Mouse (Mus musculus): ENCODE measurements at regions not wholly inside any gene's neighbourhood (a gene's known extent, or its start where the extent isn't known, plus 50 kb on each side); places are given as distances from the start of the nearest gene placed in this dataset.

DNA sequence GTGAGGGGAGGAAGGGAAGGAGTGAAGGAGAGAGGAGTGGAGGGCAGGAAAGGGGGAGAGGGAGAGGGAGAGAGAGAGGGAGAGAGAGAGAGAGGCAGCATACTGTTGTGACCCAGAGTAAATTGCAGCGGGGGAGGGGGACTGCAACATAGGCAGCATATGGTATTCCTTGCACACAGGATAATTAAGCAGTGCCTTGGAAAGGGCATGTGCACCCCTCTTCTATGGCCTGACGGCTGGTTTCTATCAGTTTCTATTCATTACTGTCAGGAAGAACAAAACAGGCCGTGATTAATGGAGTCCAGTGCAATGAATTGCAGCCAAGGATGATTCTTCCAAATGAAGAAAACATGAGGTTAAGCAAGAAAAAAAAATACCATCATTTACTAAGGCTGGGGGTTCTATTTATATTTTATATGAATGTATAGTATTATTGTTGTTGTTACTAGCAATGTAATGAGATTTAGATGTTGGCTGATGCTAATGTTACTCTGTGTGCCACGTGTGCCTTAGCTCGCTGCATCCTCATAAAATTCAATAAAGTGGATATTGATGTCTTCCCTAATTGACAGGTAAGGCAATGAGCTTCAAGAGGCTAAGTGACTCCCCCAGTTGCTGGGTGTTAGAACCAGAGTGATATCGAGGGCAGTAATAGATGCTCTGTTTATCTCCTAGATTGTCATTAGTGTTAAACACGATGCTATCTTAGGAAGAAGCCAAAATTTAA is 181.3 kb downstream of the Gm19935 start:
- DNase-seq (ENCODE audit: low spot score) = no peak

DNA sequence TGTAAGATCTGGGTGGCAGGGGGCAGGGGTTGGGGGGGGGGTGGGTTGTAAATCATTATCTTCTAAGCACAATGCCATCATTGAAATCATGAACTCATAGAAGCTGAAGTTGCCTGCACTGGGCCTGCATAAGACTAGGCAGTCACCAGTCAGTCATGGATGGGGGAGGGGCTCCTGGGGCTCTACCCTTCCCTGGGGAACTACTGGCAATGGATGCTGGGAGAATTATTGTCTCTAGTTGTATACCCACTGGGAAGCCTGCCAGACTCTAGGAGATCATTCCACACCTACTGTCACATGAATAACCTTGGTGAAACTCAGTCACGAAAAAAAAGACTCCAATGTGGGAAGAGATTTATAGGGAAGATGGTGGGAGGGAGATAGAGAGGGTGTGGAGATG is 186.4 kb downstream of the Gm19935 start:
- no peak for DNase-seq (ENCODE audit: low spot score)

DNA sequence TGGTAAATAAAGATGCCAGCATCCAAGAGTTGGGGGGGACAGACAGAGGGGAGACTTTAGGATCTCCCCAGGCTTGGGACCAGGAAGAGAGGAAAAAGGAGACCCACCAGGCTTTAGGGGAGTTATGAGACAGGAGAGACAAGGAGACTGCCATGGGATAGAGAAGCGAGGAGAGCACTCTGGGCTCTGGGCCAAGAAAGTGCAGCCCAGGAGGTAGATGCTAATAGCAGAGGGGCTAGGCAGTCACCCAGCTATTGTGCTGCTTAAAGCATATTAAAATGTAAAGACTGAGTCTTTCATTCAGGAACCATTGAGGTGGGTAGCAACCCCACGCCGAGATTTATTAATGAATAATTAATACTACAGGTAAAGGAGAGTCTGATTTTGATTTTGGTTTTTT is 208.8 kb downstream of the Gm19935 start:
- no peak for DNase-seq (ENCODE audit: low spot score)

DNA sequence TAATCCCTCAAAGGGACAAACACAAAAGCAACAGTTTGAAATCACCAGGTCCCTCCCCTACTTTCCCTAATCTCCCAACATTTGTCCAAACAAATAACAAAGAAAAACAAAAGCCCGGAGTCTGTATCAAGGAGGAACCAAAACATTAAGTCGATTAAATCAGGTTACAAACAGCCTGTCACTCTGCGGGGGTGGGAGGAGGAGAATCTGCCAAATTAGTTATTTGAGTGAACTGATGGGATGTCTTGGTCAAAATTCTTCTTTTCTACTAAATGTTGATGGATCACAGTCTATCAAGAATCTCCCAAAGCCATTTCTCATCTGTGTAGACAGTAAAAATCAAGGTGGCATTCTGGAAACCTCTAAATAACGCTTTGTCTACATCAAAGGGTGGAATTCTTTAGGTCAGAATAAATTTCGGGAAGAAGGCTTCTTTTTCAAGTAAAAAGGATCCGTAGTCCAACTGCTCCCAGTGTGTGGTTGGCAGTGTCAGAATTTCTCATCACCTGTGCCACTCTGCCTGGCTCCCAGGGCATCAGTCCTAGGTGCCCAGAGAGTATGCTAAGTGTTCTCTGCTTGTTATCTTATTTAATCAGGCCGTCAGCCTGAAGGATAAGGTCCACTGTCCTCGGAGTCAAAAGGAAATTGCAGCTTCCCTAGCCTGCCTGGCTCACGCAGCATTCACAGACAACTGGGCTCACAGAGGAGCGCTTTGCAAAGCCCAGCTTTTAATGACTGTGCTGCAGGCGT is 216.1 kb downstream of the Gm19935 start:
- DNase-seq (ENCODE audit: low spot score) = no peak

DNA sequence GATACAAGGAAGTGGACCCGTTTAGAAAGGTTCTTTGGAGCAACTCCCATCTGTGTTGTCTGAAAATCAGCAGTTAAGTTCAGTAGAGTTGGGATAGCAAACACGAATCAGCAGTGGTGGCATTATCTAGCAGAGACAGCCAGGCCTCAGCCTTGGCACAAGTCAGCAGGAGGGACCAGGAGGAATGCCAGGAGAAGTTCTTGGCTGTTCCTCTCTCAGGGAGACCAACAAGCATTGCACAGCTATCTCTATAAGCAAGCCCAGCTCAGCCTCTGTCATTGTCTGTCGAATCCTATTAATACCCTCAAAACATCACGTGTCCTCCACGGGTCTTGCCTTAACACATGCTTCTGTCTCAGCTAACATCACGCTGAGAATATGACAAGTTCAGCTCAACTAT is 219.8 kb downstream of the Gm19935 start:
- no peak for DNase-seq (ENCODE audit: low spot score)

DNA sequence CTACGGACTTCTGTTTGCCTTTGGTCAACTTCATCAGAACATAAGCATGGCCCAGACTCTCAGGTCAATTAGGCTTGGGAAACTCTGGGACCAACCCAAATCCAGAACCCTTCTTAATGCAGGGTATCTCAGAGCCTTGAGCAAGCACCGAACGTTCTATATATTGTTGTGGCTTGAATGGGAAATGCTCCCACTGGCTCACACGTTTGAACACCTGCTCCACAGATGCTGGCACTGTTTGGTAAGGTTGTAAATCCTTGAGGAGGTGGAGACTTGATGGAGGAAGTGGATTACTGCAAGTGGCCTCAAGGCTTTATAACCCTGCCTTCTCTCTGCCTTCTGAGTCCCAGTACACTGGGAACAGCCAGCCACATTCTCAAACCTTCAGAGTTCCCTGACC is 231.3 kb upstream of the Tox3 start:
- DNase-seq (ENCODE audit: low spot score) = no peak

DNA sequence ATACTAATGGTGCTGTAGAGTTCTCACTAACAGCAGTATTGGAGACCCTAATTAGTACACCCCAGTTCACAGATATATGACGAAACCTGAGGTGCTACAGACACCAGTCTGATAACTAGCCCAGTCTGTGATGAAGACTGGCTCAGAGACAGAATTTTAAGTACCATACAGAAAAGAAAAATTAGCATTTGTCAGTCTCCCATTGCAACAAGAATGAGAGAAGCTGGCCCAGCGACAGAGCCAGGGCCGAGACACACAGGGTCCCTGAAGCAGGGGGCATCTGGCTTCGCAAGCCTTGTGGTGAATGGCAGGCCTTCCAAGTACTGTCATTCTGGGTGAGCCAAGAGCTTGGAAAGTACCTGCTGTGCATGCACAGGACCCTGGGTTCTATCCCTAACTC is 228.8 kb upstream of the Tox3 start:
- DNase-seq (ENCODE audit: low spot score) = no peak

DNA sequence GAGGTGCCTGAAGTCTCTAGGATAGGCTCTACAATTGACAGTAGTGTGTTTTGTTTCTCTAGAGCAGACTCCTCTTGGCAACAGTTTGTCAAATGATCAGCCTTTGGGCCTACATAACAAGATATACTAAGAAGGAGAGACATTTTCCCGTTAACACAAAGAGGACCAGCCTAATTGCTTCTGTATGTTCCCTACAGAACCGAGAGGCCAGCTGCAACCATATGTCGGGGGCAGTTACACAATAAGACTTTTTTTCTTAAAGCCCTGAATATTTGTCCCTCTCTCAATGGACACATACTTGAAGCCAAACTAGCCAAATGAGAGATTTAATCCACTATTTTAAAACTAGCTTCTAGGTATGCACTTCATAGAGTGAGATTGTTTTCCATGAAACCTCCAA is 226.5 kb upstream of the Tox3 start:
- no peak for DNase-seq (ENCODE audit: low spot score)

DNA sequence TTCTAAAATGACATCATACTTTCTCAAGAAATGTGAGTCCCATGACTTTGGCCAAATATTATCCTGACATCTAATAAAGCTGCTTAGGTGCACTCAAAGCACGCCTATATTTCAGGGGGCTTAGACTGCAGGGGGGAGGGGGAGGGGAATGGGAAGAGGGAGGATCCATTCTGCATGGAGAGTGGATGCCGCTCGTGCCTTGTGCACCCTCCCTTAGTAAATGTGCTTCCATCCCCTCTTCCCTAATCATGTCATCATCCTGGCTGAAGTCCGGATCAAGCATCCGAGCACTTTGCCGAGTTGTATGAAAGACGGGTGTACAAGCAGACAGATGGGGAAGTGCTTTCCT is 207.9 kb upstream of the Tox3 start:
- DNase-seq (ENCODE audit: low spot score) = no peak

DNA sequence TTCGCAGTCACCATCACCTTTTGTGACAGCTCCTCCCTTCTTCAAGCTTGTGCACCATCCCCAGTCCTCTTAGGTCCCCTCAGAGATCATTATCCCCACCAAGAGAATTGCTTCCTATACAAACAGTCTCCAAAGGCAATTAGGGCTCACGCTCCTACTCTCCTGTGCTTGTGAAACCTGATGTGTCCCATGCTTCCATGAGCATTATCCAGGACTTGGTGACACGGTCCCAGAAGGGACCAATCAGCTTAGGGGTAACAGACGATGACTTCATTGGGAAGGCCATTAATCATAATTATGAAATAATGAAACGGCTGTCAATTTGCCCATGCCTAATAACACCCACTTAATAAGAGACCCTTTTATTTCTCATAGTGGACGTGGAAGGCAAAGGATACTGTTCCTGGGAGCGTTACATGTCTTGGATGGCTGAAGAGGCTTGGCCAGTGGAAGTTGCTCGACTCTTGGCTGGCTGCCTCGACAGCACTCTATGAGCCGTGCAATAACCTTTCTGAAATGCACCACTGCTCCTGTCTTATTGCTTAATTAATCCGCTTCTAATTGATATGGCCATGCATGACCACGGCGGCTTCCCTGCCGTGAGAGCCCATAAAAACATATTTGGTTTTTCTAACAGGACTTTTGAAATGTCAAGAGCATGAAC is 207.4 kb upstream of the Tox3 start:
- DNase-seq (ENCODE audit: low spot score) = no peak

DNA sequence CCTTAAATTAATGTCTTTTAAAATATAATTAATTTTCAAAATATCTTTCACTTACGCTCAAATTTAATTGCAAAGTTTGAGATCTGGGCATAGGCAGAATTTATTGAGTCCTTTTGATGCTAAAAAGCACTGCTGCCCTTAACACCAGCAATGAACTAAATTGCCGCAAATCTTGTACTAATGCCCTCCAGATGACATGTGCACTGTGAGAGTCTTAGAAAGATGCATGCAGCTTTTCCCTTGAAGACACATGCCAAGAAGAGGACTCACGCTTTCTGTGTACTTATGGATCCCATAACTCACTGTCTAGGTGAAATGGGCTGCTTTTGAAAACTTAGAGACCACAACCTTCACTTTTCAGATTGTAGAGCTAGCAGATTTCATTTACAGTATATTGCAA is 199.1 kb upstream of the Tox3 start:
- DNase-seq (ENCODE audit: low spot score) = no peak

DNA sequence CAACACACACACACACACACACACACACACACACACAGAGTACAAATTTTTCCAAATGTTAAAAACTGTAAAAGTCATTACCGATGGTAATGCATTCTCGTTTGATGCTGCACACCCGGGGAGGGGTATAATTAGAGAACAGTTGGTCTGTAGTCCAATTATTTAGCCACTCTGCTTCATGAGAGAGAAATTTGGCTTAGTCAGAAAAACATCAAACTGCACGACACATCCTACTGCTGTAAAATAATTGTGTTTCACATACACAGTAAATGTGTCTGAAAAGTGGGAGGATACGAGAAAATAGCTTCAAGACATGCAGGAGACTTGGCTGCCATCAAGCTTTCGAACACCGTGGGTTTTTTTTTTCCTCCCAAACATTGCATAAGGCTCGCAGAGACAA is 194.5 kb upstream of the Tox3 start:
- DNase-seq (ENCODE audit: low spot score) = no peak

DNA sequence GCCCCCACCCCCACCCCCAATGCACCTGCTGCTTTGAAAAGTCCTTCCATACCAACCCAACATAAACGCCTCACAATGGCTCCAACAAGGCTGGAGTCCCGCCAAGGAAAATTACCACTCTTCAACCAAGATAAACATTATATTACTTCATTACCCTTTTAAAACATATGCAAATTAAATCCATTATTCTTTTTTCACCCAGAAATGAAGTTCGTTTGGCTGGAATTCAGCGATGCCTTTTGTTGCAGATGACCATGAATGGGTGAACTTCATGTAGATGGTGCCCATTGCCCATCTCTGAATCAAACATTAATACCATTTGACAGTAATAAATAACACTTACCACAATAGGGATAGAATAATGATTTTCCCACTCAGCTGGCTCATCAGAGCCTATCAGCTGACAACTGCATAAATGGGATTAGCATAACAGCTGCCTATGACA is 188.1 kb upstream of the Tox3 start:
- no peak for DNase-seq (ENCODE audit: low spot score)

DNA sequence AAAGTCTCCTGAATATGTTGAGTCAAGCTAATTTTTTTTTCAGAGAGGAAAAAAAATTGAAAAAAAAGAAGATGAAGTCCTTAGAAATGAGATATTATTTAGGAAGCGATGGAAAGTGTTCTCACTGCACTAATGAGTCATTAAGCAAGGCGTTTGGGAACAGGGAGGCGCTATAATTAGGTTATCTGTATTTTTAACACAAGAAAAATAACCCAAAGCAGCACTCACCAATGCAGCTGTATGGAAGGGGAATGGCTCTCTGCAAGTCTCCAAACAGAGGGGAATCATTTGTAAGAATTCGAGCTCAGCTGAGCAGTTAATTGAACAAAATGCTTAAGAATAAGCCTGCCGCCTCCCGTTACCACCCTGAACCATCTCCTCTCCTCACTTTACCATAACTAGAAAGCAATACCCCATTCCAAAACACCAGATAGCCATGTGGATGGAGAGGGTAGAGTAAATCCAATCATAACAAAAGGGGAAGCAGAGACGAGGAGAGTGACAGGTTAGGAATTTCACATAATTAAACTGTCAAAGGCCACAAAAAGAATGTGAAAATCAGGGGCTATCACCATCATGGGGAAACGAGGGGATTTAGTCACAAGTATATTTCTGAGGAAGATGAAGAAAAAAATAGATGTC is 187.5 kb upstream of the Tox3 start:
- DNase-seq (ENCODE audit: low spot score) = no peak

DNA sequence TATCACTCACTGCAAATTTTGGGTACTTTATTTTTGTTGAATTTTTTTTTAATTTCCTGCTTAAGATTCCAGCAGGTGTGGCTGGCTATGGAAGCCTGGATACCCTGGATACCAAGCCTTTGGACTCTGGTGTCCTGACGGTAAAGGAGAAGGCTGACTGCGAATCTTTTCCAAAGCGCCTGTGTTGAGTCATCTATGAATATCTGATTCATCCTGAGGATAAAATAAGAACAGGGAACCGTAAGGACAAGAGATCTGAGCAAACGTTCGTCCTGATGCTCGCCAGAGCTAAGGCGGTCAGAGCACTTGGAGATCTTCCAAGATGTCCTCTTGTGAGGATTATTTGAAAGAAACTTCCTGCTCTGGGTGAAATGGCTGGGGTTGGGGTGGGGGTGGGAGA is 173.2 kb upstream of the Tox3 start:
- DNase-seq (ENCODE audit: low spot score) = no peak

DNA sequence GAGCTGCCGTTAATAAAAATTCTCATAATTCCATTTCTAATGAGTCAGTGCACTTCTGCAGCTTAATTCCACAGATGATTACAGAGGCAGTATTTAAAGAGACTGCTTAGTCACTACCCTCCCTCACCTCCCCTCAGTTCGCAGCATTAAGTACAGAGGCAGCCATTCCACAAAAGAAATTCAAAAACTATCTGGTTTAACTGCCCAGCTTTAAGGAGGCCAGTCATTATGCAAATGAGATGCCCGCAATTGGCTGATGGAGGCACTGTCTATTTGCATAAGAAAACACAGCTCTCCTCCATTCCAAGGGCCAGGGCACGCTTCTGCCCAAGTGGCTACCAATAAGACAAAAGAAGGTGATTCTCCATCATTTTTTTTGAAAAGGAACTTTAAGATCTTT is 172.0 kb upstream of the Tox3 start:
- no peak for DNase-seq (ENCODE audit: low spot score)

DNA sequence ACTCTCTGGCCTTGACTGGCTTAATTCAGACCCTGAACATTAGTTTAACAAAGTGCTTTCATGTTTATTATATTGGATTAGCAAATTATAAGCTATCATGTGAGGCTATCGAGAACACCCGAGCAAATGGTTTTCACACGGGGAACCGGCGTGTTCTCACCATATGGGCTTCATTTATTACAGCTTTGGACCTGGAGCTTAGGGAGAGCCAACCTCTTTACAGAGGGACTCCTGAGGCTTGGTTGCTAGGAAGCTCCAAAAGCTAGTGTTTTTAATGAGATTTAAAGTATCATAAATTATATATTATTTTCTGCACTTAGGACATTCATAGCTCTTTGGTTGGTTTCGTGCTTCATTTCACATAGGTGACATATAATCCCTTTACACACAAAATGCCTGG is 171.4 kb upstream of the Tox3 start:
- no peak for DNase-seq (ENCODE audit: low spot score)

DNA sequence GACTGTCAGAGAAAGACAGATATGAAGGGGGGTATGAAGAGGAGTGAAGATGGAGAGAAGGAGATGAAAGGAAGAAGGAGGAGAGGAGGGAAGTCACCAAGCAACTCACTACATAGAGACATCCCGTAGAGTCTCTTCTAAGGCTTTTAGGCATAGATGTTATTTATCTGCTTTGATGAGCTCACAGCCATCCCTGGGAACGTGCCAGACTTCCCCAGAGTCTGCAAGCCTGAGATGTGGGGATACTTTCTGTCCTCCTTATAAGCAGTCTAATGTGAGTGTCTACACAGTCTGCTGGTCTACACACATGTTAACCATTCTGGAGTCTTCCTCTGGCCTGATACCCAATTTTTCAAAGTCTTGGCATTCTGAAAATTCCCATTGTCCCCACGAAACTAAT is 166.0 kb upstream of the Tox3 start:
- no peak for DNase-seq (ENCODE audit: low spot score)

DNA sequence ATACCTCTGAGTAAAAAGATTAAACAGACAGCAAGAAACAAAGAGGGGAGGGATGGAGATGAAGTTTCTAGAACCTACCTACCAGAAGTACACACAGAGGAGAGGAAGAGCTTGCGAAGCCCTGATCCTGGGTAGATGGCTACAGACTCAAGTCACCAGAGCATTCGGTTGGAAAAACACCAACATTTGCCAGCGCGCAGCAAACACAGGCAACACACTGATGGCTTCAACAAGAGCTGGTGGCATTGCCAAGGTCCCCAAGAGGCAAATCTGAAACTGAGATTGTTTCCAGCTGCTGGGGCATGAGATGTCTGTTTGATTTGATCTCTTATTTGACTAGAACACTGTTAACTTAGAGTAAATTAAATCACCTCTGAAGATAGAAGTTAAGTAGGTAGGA is 165.5 kb upstream of the Tox3 start:
- no peak for DNase-seq (ENCODE audit: low spot score)

DNA sequence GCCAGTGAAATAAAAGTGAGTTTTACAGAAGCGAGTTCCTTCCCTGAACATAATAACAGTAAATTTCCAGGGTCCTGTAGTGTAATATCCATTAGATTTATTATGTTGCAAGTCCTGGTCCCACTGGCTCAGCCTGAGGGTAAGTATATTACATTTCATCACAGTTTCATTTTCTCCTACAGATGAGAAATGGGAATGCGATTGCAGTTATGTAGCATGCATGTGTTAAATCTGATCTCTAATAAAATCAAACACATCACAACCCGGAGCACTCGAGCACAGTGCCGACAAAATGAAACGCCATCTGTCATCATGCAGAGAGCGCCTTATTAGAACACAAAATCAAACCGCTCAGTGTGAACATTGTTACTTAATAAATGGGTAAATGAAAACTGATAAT is 165.0 kb upstream of the Tox3 start:
- DNase-seq (ENCODE audit: low spot score) = no peak

DNA sequence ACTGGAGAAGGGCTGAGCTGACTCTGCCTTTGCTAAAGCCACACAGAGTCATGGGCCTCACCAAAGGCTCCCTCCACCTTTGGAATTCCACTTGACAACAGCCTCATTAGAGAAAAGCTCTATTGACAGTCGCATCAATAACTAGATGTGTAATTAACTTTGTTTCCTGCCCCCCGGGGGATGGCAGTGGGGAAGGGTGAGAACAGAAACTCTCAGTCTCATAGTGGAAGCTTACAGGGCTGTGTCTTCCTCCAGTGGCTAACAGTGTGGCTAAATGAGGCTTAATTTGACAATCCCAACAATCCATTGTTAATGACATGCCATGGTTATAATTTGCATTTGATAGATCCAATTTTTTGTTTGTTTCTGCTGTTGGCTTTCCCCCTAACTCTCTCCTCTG is 164.5 kb upstream of the Tox3 start:
- no peak for DNase-seq (ENCODE audit: low spot score)

DNA sequence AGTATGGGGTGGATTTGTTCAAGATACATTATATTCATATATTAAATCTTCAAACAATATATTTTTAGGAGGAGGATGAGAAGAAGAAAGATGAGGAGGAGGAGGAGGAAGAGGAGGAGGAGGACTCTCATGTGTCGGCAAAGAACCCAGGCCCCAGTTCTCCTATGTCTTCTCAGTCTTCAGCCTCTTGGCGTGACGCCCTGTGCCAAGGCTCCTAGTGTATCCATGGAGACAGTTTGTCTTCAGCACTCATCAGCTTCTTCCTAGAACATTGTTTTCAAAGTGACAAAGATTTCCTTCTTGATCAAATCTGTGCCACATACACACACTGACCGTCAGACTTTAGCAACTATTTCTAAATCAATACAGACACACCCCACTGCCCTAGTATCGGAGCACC is 156.4 kb upstream of the Tox3 start:
- no peak for DNase-seq (ENCODE audit: low spot score)

DNA sequence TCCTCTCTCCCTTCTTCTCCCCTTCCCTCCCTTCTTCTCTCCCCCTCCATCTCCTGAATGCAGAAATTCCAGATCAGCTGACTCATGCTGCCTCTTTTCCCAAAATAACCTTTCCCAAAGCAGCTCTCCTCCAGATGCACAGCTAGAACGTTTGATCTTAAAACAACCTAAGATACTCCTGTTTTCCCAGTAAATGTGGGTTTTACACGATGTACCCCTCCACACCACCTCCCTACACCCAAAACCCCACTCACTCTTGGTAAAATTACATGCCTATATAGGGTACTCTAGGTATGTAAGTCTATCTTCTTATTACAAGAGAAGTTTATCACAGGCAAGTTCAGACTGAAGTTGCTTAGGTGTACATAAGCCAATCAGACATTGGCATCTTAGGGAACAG is 155.2 kb upstream of the Tox3 start:
- DNase-seq (ENCODE audit: low spot score) = no peak
